Mouse (Mus musculus) C2C12 (cell line): Measurements from ENCODE around the gene Ror1. TPM values are rescaled to one million over a fixed set of nuclear protein-coding genes. Genes with fewer than 3 reads are reported as not detected.

Experiments
- H3K27me3 ChIP-seq: one replicate; pipeline ENCODE4 v1.6.1; 2011; ENCODE audit not compliant: control insufficient read depth, insufficient read depth, insufficient read length
- H3K36me3 ChIP-seq: one replicate; pipeline ENCODE4 v1.6.1; 2011; ENCODE audit not compliant: control insufficient read depth, insufficient read depth
- H3K4me3 ChIP-seq: one replicate; pipeline ENCODE4 v1.5.1; 2011; ENCODE audit warnings: mild to moderate bottlenecking, control low read depth; ENCODE audit not compliant: poor library complexity, insufficient read depth, severe bottlenecking
- H3K79me2 ChIP-seq: one replicate; pipeline ENCODE4 v1.6.1; 2011; ENCODE audit not compliant: control insufficient read depth, insufficient read depth
- H3K79me3 ChIP-seq: one replicate; pipeline ENCODE4 v1.6.1; 2011; ENCODE audit warnings: low read depth, control low read depth
- H3ac ChIP-seq: one replicate; pipeline ENCODE3; 2011; ENCODE audit warnings: low read depth; ENCODE audit not compliant: control insufficient read depth, insufficient read length
- CEBPB ChIP-seq: IDR thresholded peaks from one replicate; pipeline ENCODE4 v1.6.1; 2011; ENCODE audit warnings: low read depth, mild to moderate bottlenecking, control low read depth, moderate library complexity
- CTCF ChIP-seq: IDR thresholded peaks from one replicate; pipeline ENCODE4 v1.5.1; 2011; ENCODE audit not compliant: control insufficient read depth, insufficient read depth, insufficient read length
- FOSL1 ChIP-seq: IDR thresholded peaks from one replicate; pipeline ENCODE4 v1.8.0; 2011; ENCODE audit warnings: mild to moderate bottlenecking, low read length; ENCODE audit not compliant: poor library complexity, insufficient read depth, severe bottlenecking
- MAX ChIP-seq: IDR thresholded peaks from one replicate; pipeline ENCODE4 v1.6.1; 2011; ENCODE audit warnings: mild to moderate bottlenecking, control low read depth
- MYOD1 ChIP-seq: IDR thresholded peaks from one replicate; pipeline ENCODE4 v1.6.1; 2011; ENCODE audit warnings: low read depth; ENCODE audit not compliant: control insufficient read depth, insufficient read length
- MYOG ChIP-seq: IDR thresholded peaks from one replicate; pipeline ENCODE4 v1.6.1; 2011; ENCODE audit not compliant: control insufficient read depth, insufficient read length; ENCODE audit errors: extremely low read depth
- USF1 ChIP-seq: IDR thresholded peaks from one replicate; pipeline ENCODE4 v1.6.1; 2011; ENCODE audit warnings: low read depth, mild to moderate bottlenecking, control low read depth, moderate library complexity
- polyA plus RNA-seq: library from polyadenylated mRNA; unstranded; fragments of >200 nt; fragmentation: generic; extraction: Trizol; gene quantifications from one replicate; pipeline ENCODE4 v1.2.1, GENCODE M21; 2012; ENCODE audit warnings: missing spikeins

The Ror1 gene
- polyA plus RNA-seq, 1 experiment, result 0.04 TPM

- TF ChIP-seq FOSL1 (no peak), MAX (no peak), MYOD1 (no peak), CEBPB (no peak), USF1 (no peak), MYOG (no peak), CTCF (no peak)
- Histone ChIP-seq H3K4me3 (no peak overlapping the region), H3K27me3 (no peaks in the 10 kb centered on the region), H3K36me3 (no peaks in the 10 kb centered on the region), H3K79me2 (no peaks in the 10 kb centered on the region), H3ac (no peak overlapping the region), H3K79me3 (no peaks in the 10 kb centered on the region)
Observed at GRCm38 (mm10) chr4:100407261-100407874, 311.8 kb downstream of the Ror1 start.

- Histone ChIP-seq H3K4me3 (no peak overlapping the region), H3K79me2 (no peaks in the 10 kb centered on the region), H3ac (no peak overlapping the region), H3K79me3 (no peaks in the 10 kb centered on the region), H3K27me3 (no peaks in the 10 kb centered on the region), H3K36me3 (no peaks in the 10 kb centered on the region)
- TF ChIP-seq CTCF (no peak), MAX (no peak), MYOG (no peak), FOSL1 (no peak), CEBPB (no peak), MYOD1 (no peak), USF1 (no peak)
Observed at GRCm38 (mm10) chr4:100409521-100409920, 313.9 kb downstream of the Ror1 start.

GRCm38 (mm10) chr4:100411841-100412539, 316.4 kb downstream of the Ror1 start:
- no peaks in the 10 kb centered on the region for H3K79me3 ChIP-seq
- no peaks in the 10 kb centered on the region for H3K27me3 ChIP-seq
- no peak overlapping the region for H3ac ChIP-seq
- no peaks in the 10 kb centered on the region for H3K79me2 ChIP-seq
- TF ChIP-seq FOSL1 (no peak), USF1 (no peak), CTCF (no peak), MYOG (no peak), MYOD1 (no peak), MAX (no peak), CEBPB (no peak)
- H3K4me3 ChIP-seq, result no peak overlapping the region
- no peaks in the 10 kb centered on the region for H3K36me3 ChIP-seq

- TF ChIP-seq CTCF (no peak), MAX (no peak)
- Histone ChIP-seq H3K36me3 (no peaks in the 10 kb centered on the region), H3ac (no peak overlapping the region), H3K79me2 (no peaks in the 10 kb centered on the region), H3K79me3 (no peaks in the 10 kb centered on the region), H3K4me3 (no peak overlapping the region), H3K27me3 (no peaks in the 10 kb centered on the region)
Observed at GRCm38 (mm10) chr4:100422756-100423155, 327.2 kb downstream of the Ror1 start.

- H3K27me3 ChIP-seq, result no peaks in the 10 kb centered on the region
Observed at GRCm38 (mm10) chr4:100426101-100426500, 330.5 kb downstream of the Ror1 start.

GRCm38 (mm10) chr4:100429371-100429900, 333.8 kb downstream of the Ror1 start:
- no peaks in the 10 kb centered on the region for H3K27me3 ChIP-seq
- no peaks in the 10 kb centered on the region for H3K79me2 ChIP-seq
- H3ac ChIP-seq, result no peak overlapping the region
- no peaks in the 10 kb centered on the region for H3K36me3 ChIP-seq
- TF ChIP-seq CTCF (no peak), FOSL1 (no peak), MYOD1 (no peak), MYOG (no peak), CEBPB (no peak), MAX (no peak), USF1 (no peak)
- no peaks in the 10 kb centered on the region for H3K79me3 ChIP-seq
- no peak overlapping the region for H3K4me3 ChIP-seq

More at GRCm38 (mm10) chr4:100426101-100426500, 330.5 kb downstream of the Ror1 start:
- Histone ChIP-seq H3K79me3 (no peaks in the 10 kb centered on the region), H3K79me2 (no peaks in the 10 kb centered on the region), H3K4me3 (no peak overlapping the region), H3K36me3 (no peaks in the 10 kb centered on the region), H3ac (no peak overlapping the region)
- TF ChIP-seq FOSL1 (no peak), MYOG (no peak), CTCF (no peak), MYOD1 (no peak), USF1 (no peak), MAX (no peak), CEBPB (no peak)
